Mouse (Mus musculus): ENCODE results near the gene Smc6. TPM values are rescaled to one million over a fixed set of nuclear protein-coding genes. Genes with fewer than 3 reads are reported as not detected.

Smc6 gene
- polyA plus RNA-seq, 1 experiment from 2014 or later, result 99.3 TPM

DNA sequence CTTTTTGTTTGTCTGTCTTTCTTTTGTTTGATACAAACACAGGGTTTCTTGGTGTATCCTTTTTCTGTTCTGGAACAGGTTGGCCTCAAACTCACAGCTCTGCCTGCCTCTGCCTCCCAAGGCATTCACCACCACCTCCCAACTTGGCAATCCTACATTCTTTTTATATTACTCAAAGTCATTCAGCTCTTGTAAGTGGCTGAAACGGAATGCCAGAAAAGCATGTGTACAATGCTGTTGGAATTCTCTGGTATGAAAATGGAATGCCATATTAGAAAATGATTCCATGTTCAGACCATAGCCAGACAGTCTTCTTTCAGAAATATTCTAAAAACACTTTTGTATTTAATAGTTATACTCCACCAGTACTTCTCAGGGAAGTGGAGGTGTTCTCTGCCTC lies 7.5 kb downstream of the Smc6 start:
- H3K27me3 ChIP-seq (replicated peaks; ENCODE audit: control insufficient read depth, insufficient read depth, low read length), result no peaks in the 10 kb centered on the region
- H3K27ac ChIP-seq (ENCODE audit: low read depth, low read length), result no peak overlapping the region
- H3K4me2 ChIP-seq (ENCODE audit: low read length), result no peak overlapping the region
- no peak overlapping the region for H3K9ac ChIP-seq (ENCODE audit: low read depth, low read length)
- no peak overlapping the region for H3K4me3 ChIP-seq (ENCODE audit: low read length)
- H3K9me3 ChIP-seq (ENCODE audit: control insufficient read depth, low read length), result no peaks in the 10 kb centered on the region
- ATAC-seq, result no peak
- 81% methylated on average over 1 of the region's 1 CpGs for WGBS
- H3K4me1 ChIP-seq (ENCODE audit: control insufficient read depth, insufficient read depth, low read depth, low read length), result peaks cover 7% of the 10 kb centered on the region
- H3K36me3 ChIP-seq (ENCODE audit: control insufficient read depth, insufficient read depth, low read length), result peaks cover 3% of the 10 kb centered on the region; the same call in 1 of the 2 replicates

DNA sequence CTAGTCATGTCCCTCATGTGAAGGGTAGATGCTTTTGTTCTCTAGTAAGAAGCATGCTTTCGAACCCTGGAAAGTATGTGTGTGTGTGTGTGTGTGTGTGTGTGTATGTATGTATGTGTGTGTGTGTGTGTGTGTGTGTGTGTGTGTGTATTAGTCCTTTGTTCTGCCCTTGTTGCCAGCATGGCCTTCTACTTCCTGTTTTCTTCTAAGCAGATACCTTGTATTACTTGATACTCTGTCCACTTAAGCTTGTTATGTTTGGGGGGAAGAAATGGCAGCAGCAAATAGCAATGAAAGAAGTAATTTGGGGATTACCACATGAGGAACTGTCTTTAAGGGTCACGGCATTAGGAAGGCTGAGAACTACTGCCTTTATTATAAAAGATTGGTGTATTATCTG lies 10.9 kb downstream of the Smc6 start:
- peaks cover 7% of the 10 kb centered on the region; the same call in 1 of the 2 replicates for H3K36me3 ChIP-seq (ENCODE audit: control insufficient read depth, insufficient read depth, low read length)
- no peak overlapping the region for H3K9ac ChIP-seq (ENCODE audit: low read depth, low read length)
- H3K4me1 ChIP-seq (ENCODE audit: control insufficient read depth, insufficient read depth, low read depth, low read length), result no peaks in the 10 kb centered on the region
- ATAC-seq, result no peak
- WGBS, result 94% methylated on average over 2 of the region's 2 CpGs
- H3K9me3 ChIP-seq (ENCODE audit: control insufficient read depth, low read length), result no peaks in the 10 kb centered on the region
- H3K27me3 ChIP-seq (replicated peaks; ENCODE audit: control insufficient read depth, insufficient read depth, low read length), result no peaks in the 10 kb centered on the region
- H3K4me3 ChIP-seq (ENCODE audit: low read length), result no peak overlapping the region
- no peak overlapping the region for H3K27ac ChIP-seq (ENCODE audit: low read depth, low read length)
- H3K4me2 ChIP-seq (ENCODE audit: low read length), result no peak overlapping the region

DNA sequence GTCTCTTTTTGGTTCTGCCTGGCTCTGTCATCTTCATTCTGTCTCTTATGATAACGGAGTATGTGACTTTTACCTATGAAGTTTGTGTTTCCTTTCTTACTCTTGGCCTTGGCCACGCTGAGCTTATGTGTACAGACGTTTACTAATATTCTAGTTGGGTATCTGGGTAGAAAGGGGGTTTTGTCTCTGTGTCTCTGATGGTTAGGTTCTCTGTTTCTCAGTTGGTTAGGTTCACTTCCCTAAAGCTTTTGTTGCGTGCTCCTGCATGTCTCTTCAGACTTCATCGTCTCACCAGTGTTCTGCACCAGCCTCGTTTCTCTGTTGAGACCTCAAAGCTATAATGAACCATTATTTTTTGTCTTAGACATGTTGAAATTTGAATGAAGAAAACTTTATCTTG lies 11.5 kb downstream of the Smc6 start:
- ATAC-seq, result no peak
- H3K36me3 ChIP-seq (ENCODE audit: control insufficient read depth, insufficient read depth, low read length), result peaks cover 9% of the 10 kb centered on the region; the same call in 1 of the 2 replicates

DNA sequence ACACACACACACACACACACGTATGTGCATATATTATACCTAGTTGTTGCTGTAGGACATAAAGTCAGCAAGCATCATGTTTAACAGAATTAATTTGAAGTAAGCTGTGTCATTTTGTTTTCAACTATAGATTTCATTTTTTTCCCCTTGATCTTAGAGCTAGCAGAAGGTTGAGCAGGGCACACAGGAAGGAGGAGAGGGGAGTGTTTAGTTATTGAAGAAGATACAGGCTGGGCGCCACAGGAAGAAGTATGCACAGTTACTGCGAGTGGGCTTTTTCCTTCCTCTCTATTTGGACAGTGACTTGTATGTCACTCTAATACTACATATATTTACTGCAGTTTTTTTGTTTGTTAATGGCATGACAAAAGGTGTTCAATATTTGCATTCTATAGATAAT lies 14.2 kb downstream of the Smc6 start:
- WGBS, result 86% methylated on average over 3 of the region's 3 CpGs
- ATAC-seq, result no peak
- H3K9ac ChIP-seq (ENCODE audit: low read depth, low read length), result no peak overlapping the region
- H3K27ac ChIP-seq (ENCODE audit: low read depth, low read length), result no peak overlapping the region
- no peaks in the 10 kb centered on the region for H3K27me3 ChIP-seq (replicated peaks; ENCODE audit: control insufficient read depth, insufficient read depth, low read length)
- H3K4me3 ChIP-seq (ENCODE audit: low read length), result no peak overlapping the region
- no peak overlapping the region for H3K4me2 ChIP-seq (ENCODE audit: low read length)
- H3K9me3 ChIP-seq (ENCODE audit: control insufficient read depth, low read length), result no peaks in the 10 kb centered on the region
- peaks cover 10% of the 10 kb centered on the region for H3K36me3 ChIP-seq (ENCODE audit: control insufficient read depth, insufficient read depth, low read length)
- no peaks in the 10 kb centered on the region for H3K4me1 ChIP-seq (ENCODE audit: control insufficient read depth, insufficient read depth, low read depth, low read length)

More for the DNA sequence above, 11.5 kb downstream of the Smc6 start:
- H3K27me3 ChIP-seq (replicated peaks; ENCODE audit: control insufficient read depth, insufficient read depth, low read length), result no peaks in the 10 kb centered on the region
- WGBS, result 93% methylated on average over 6 of the region's 6 CpGs
- H3K9ac ChIP-seq (ENCODE audit: low read depth, low read length), result no peak overlapping the region
- H3K27ac ChIP-seq (ENCODE audit: low read depth, low read length), result no peak overlapping the region
- no peak overlapping the region for H3K4me3 ChIP-seq (ENCODE audit: low read length)
- no peak overlapping the region for H3K4me2 ChIP-seq (ENCODE audit: low read length)
- H3K9me3 ChIP-seq (ENCODE audit: control insufficient read depth, low read length), result no peaks in the 10 kb centered on the region
- H3K4me1 ChIP-seq (ENCODE audit: control insufficient read depth, insufficient read depth, low read depth, low read length), result no peaks in the 10 kb centered on the region

DNA sequence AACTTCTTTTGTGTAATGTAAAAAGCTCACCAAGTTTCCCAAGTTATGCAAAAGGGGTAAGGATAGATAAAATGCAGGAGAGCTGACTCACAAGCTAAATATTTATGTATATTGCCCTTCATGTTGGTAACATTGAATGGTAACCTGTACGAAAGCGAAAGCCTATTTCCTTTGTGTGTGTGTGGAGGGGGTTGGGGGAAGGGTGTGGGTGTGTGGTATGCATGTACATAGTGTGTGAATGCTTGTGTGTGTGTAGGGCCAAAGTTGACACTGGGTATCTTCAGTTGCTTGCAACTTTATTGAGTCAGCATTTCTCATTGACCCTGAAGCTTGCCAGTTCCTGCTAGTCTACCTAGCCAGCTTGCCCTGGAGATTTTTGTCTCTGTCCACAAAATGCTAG lies 15.9 kb downstream of the Smc6 start:
- Histone ChIP-seq H3K4me2 (ENCODE audit: low read length) (no peak overlapping the region), H3K4me3 (ENCODE audit: low read length) (no peak overlapping the region), H3K4me1 (ENCODE audit: control insufficient read depth, insufficient read depth, low read depth, low read length) (no peaks in the 10 kb centered on the region), H3K36me3 (ENCODE audit: control insufficient read depth, insufficient read depth, low read length) (peaks cover 18% of the 10 kb centered on the region), H3K9me3 (ENCODE audit: control insufficient read depth, low read length) (no peaks in the 10 kb centered on the region), H3K27ac (ENCODE audit: low read depth, low read length) (no peak overlapping the region), H3K27me3 (replicated peaks; ENCODE audit: control insufficient read depth, insufficient read depth, low read length) (no peaks in the 10 kb centered on the region), H3K9ac (ENCODE audit: low read depth, low read length) (no peak overlapping the region)
- ATAC-seq, result no peak
- 93% methylated on average over 2 of the region's 2 CpGs for WGBS

DNA sequence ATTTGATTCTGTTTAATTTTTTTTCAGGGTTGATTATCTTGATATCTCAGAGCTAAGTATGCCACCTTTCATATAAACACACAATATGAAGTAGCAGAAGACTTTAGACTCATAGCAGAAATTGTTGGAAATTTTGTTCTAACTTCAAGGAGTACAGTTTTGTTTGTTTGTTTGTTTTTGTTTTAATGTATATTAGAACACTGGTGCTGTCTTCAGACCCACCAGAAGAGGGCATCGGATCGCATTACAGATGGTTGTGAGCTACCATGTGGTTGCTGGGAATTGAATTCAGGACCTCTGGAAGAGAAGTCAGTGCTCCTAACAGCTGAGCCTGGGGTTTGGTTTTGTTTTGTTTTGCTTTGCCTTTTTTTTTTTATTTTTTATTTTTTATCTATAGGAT lies 20.7 kb downstream of the Smc6 start:
- Histone ChIP-seq H3K27ac (ENCODE audit: low read depth, low read length) (no peak overlapping the region), H3K27me3 (replicated peaks; ENCODE audit: control insufficient read depth, insufficient read depth, low read length) (no peaks in the 10 kb centered on the region), H3K4me1 (ENCODE audit: control insufficient read depth, insufficient read depth, low read depth, low read length) (no peaks in the 10 kb centered on the region), H3K9me3 (ENCODE audit: control insufficient read depth, low read length) (no peaks in the 10 kb centered on the region), H3K4me2 (ENCODE audit: low read length) (no peak overlapping the region), H3K36me3 (ENCODE audit: control insufficient read depth, insufficient read depth, low read length) (peaks cover 32% of the 10 kb centered on the region), H3K4me3 (ENCODE audit: low read length) (no peak overlapping the region), H3K9ac (ENCODE audit: low read depth, low read length) (no peak overlapping the region)
- no peak for ATAC-seq
- 95% methylated on average over 2 of the region's 2 CpGs for WGBS

DNA sequence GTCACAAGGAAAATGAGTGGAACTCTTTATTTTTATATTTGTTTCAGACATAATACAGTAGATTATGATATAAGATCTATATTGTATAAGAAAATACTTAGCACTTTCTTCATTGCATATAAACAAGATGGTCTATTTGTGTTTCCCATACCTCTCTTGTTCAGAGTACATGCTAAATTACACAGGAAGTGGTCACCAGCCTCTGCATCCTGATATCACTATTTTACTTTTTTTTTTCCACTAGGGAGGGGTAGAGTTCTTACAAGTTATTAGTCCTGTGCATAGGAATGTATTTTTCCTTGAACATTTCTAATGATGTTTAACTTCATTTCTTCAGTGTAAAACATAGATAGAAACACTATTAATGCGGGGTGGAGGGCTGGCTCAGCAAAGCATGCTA lies 35.2 kb downstream of the Smc6 start:
- H3K4me2 ChIP-seq (ENCODE audit: low read length), result no peak overlapping the region
- no peaks in the 10 kb centered on the region for H3K4me1 ChIP-seq (ENCODE audit: control insufficient read depth, insufficient read depth, low read depth, low read length)
- peaks cover 23% of the 10 kb centered on the region for H3K36me3 ChIP-seq (ENCODE audit: control insufficient read depth, insufficient read depth, low read length)
- WGBS, result 97% methylated on average over 1 of the region's 1 CpGs
- no peak overlapping the region for H3K4me3 ChIP-seq (ENCODE audit: low read length)
- no peak overlapping the region for H3K9ac ChIP-seq (ENCODE audit: low read depth, low read length)
- no peaks in the 10 kb centered on the region for H3K9me3 ChIP-seq (ENCODE audit: control insufficient read depth, low read length)
- no peak overlapping the region for H3K27ac ChIP-seq (ENCODE audit: low read depth, low read length)
- no peak for ATAC-seq
- no peaks in the 10 kb centered on the region for H3K27me3 ChIP-seq (replicated peaks; ENCODE audit: control insufficient read depth, insufficient read depth, low read length)

DNA sequence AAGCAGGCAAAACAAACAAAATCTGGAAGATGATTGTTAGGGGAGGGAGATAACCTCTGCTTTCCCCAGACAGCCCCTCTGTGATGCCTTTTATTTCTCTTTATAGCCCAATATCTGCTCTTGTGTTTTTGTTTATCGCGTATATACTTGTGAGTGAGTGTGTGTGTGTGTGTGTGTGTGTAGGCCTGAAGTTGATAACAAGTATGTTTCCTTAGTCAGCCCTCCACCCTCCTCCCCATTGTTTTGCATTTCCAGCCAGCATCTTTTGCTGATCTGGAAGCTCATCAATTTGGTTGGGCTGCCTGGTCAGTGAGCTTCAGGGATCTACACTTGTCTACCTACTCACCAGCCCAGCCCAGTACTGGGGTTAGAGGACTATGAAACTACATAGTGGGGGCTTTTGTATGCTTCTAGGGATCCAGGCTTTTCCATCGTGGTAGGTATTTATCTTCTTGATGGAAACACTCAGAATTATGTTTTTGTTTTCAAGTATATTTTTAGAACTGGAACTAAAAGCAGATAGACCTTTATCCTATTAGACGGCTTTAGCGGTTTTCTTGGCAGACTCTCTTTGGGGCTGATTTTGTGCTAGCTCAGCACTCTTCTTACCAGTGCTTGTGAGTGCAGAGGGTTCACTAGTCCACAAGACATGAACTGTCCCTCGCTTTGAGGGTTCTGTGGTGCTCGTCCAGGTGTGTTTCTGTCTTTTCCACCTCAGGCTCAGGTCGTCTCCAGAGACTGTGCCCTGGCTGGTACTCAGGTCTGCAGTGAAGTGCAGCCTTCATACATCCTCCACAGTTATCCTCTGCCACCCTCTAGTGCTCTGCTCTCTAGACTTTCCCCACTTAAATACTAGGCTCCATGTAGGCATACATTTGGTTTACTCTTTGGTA lies 41.3 kb downstream of the Smc6 start:
- H3K36me3 ChIP-seq (ENCODE audit: control insufficient read depth, insufficient read depth, low read length), result peaks cover 33% of the 10 kb centered on the region
- no peaks in the 10 kb centered on the region for H3K4me1 ChIP-seq (ENCODE audit: control insufficient read depth, insufficient read depth, low read depth, low read length)
- no peak for ATAC-seq
- H3K27ac ChIP-seq (ENCODE audit: low read depth, low read length), result no peak overlapping the region
- no peaks in the 10 kb centered on the region for H3K27me3 ChIP-seq (replicated peaks; ENCODE audit: control insufficient read depth, insufficient read depth, low read length)
- 93% methylated on average over 8 of the region's 8 CpGs for whole genome bisulfite sequencing
- H3K9me3 ChIP-seq (ENCODE audit: control insufficient read depth, low read length), result no peaks in the 10 kb centered on the region
- no peak overlapping the region for H3K4me3 ChIP-seq (ENCODE audit: low read length)
- no peak overlapping the region for H3K9ac ChIP-seq (ENCODE audit: low read depth, low read length)
- no peak overlapping the region for H3K4me2 ChIP-seq (ENCODE audit: low read length)

DNA sequence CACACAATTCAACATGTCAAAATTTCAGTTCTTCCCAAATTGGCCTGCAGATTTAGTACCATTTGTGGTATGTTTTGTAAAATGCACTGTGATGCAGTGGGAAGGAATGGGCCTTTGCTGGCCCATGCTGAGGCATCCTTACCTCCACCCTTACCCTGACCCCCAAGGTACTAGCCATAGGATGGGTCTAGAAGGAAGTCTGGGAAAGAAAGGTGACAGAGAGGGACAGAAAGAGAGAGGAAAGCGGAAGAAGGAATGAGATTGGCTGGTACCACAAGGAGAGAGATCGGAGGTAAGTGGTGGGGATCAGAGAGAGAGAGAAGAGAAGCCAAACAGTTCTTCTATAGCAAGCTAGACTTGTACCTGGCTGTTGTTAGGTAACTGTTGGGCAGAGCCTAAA lies 45.4 kb downstream of the Smc6 start:
- peaks cover 30% of the 10 kb centered on the region for H3K36me3 ChIP-seq (ENCODE audit: control insufficient read depth, insufficient read depth, low read length)
- H3K4me2 ChIP-seq (ENCODE audit: low read length), result no peak overlapping the region
- H3K9ac ChIP-seq (ENCODE audit: low read depth, low read length), result no peak overlapping the region
- no peak for ATAC-seq
- H3K4me3 ChIP-seq (ENCODE audit: low read length), result no peak overlapping the region
- H3K9me3 ChIP-seq (ENCODE audit: control insufficient read depth, low read length), result no peaks in the 10 kb centered on the region
- no peaks in the 10 kb centered on the region for H3K4me1 ChIP-seq (ENCODE audit: control insufficient read depth, insufficient read depth, low read depth, low read length)
- H3K27me3 ChIP-seq (replicated peaks; ENCODE audit: control insufficient read depth, insufficient read depth, low read length), result no peaks in the 10 kb centered on the region
- WGBS, result 100% methylated on average over 2 of the region's 2 CpGs
- H3K27ac ChIP-seq (ENCODE audit: low read depth, low read length), result no peak overlapping the region
